Mouse (Mus musculus) forebrain, embryonic 14.5 days (tissue): ENCODE results near the gene Adora1. TPM values are rescaled to one million over a fixed set of nuclear protein-coding genes. Genes with fewer than 3 reads are reported as not detected.
A peak's percentile ranks its signal among the peaks of the same experiment; 100 is the strongest.

Experiments
- ATAC-seq: fragments of 200-750 bp; cut with Nextera tagmentation; 2 replicates; pipeline ENCODE4 v1.8.0; 2017; ENCODE audit warnings: mild to moderate bottlenecking, moderate library complexity
- DNase-seq: peaks from one replicate; pipeline ENCODE4 v3.0.0-alpha.2; 2015; ENCODE audit warnings: low spot score
- H3K27ac ChIP-seq: fragments of 300-500 bp; sonication (generic); 2 replicates; pipeline ENCODE4 v1.5.1; 2014; ENCODE audit warnings: low read depth, mild to moderate bottlenecking, control low read depth, low read length, moderate library complexity
- H3K27me3 ChIP-seq: fragments of 300-500 bp; sonication (generic); replicated peaks from 2 replicates; pipeline ENCODE4 v1.6.1; 2014; ENCODE audit warnings: low read length, control low read depth, mixed read lengths; ENCODE audit not compliant: control insufficient read depth, insufficient read depth
- H3K36me3 ChIP-seq: fragments of 300-500 bp; sonication (generic); 2 replicates; pipeline ENCODE4 v1.6.1; 2014; ENCODE audit warnings: low read length, control low read depth; ENCODE audit not compliant: control insufficient read depth, insufficient read depth
- H3K4me1 ChIP-seq: fragments of 300-500 bp; sonication (generic); 2 replicates; pipeline ENCODE4 v1.6.1; 2014; ENCODE audit warnings: antibody characterized with exemption, low read length, control low read depth; ENCODE audit not compliant: control insufficient read depth, insufficient read depth
- H3K4me2 ChIP-seq: fragments of 300-500 bp; sonication (generic); 2 replicates; pipeline ENCODE4 v1.6.1; 2014; ENCODE audit warnings: mild to moderate bottlenecking, control low read depth, low read length
- H3K4me3 ChIP-seq: fragments of 300-500 bp; sonication (generic); 2 replicates; pipeline ENCODE4 v1.5.1; 2014; ENCODE audit warnings: low read depth, low read length, control low read depth
- H3K9ac ChIP-seq: fragments of 300-500 bp; sonication (generic); 2 replicates; pipeline ENCODE4 v1.6.1; 2014; ENCODE audit warnings: mild to moderate bottlenecking, low read length, control low read depth, moderate library complexity
- H3K9me3 ChIP-seq: fragments of 300-500 bp; sonication (generic); replicated peaks from 2 replicates; pipeline ENCODE4 v1.6.1; 2016; ENCODE audit warnings: low read length, control low read depth, mixed read lengths; ENCODE audit not compliant: control insufficient read depth
- WGBS: fragments of 180-500 bp; shearing (Covaris S2); extraction: QIAGEN DNeasy Blood & Tissue Kit; methylation state at CpG from one replicate; pipeline ENCODE4 v1.1.7; 2014; 5-methylcytosine and 5-hydroxymethylcytosine counted together
- polyA plus RNA-seq: library from polyadenylated mRNA; unstranded; fragments of >200 nt; fragmentation: Nextera tagmentation; extraction: Ambion mirVana; gene quantifications from 2 replicates; pipeline ENCODE4 v1.2.1, GENCODE M21; 2014

The Adora1 gene
- polyA plus RNA-seq, 1 experiment from 2014 or later, result 5.4 TPM

DNA sequence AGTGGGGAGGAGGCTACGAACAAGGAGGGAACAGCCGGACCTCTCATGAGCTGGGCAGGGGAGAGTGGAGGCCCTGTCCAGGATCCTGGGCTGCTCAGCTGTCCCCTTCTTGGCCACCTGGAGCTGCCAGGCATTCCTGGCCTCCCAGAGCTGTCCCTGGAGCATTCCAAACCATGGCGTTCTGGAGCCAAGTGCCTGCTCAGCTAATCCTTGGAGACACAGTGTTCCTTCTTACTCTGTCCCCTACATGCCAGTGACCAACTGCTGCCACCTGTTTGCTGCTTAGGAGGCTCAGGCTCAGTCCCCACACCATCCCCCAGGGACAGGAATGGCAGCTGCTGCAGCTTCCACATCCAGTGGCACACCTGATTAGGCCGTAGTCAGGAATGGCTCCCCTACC is 39.3 kb downstream of the Adora1 start:
- no peak for DNase-seq
- Histone ChIP-seq H3K9me3 (no peaks in the 10 kb centered on the region), H3K27me3 (no peaks in the 10 kb centered on the region), H3K9ac (no peak overlapping the region), H3K4me3 (no peak overlapping the region), H3K4me2 (no peak overlapping the region), H3K27ac (no peak overlapping the region), H3K4me1 (peaks cover 10% of the 10 kb centered on the region; the same call in 1 of the 2 replicates), H3K36me3 (no peaks in the 10 kb centered on the region)
- WGBS, result 59% methylated on average over 4 of the region's 4 CpGs
- peak; percentile 26; the same call in 1 of the 2 replicates for ATAC-seq

DNA sequence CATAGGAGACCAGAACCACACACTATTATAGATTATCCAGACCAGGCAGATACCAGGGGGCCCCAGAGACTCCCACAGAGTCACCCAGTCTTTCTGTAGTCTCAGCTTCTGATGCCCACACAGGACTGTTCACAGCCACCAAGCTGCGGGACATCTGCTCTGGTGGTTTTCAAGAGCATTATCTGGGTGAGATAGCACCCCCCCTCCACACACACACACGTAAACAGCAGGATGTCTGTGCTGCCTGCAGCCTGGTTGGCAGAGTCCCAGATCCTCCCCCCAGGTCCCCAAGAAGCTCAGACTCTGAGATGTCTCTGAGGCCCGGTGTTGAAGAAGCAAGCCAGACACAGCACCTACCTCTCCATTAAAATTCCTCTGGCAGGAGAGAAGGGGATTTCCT is 39.7 kb downstream of the Adora1 start:
- no peaks in the 10 kb centered on the region for H3K36me3 ChIP-seq

DNA sequence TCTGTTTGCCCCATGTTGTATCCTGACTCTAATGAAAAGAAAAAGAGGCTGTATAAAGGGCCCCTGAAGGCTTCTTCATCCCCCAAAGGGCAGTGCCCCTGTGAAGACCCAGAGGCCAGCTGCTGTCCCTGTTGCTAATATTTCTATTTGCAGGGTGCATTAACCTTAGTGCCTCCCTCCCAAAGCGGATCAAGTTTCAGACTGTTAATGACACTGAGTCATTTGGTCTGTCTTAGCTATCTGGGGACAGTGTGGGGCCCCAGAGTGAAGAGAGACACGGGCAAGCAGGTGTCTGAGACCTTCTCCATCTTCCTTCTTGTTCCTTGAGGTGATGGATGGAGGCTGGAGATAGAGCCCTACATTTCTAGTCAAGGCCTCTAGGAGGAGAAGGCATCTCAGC is 40.1 kb downstream of the Adora1 start:
- 62% methylated on average over 2 of the region's 2 CpGs for WGBS
- H3K27me3 ChIP-seq, result no peaks in the 10 kb centered on the region

More for the DNA sequence above, 39.7 kb downstream of the Adora1 start:
- 45% methylated on average over 3 of the region's 3 CpGs for WGBS
- Histone ChIP-seq H3K4me1 (peaks cover 10% of the 10 kb centered on the region; the same call in 1 of the 2 replicates), H3K4me2 (no peak overlapping the region), H3K27ac (no peak overlapping the region), H3K27me3 (no peaks in the 10 kb centered on the region), H3K9me3 (no peaks in the 10 kb centered on the region), H3K4me3 (no peak overlapping the region), H3K9ac (no peak overlapping the region)
- no peak for DNase-seq
- ATAC-seq, result 0 out of 2 replicates have a peak, but pooled peaks have one; percentile 26

DNA sequence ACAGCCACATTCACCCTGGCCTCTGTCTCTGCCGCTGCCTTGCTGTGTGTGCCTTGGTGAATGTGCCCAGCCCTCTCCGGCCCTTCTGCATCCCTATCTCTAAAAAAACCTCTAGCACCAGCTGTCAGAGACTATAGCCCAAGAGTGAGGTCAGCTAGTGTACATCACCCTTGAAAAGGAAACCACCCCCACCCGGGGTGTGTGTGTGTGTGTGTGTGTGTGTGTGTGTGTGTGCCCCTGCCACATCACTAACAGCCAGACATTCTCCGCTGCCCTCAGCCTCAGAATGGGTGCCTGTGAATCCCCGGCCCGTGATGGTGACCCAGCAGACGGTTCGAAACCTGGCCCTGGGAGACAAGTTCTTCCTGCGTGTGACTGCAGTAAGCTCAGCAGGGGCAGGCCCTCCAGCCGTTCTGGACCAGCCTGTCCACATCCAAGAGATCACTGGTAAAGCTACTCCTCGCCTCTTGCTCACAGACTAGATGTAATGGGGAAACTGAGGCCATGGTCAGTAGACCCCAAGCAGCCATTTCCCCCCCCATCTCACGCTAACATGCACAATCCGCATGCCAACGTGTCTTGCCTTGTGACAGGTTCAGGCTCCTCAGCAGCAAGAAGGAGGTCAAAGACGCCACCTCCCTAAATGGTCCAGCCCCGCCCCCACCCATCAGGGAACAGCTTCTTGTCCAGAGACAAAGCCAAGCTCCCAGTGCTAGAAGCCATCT is 40.8 kb downstream of the Adora1 start:
- Histone ChIP-seq H3K9ac (no peak overlapping the region), H3K4me1 (peaks cover 10% of the 10 kb centered on the region; the same call in 1 of the 2 replicates), H3K27ac (no peak overlapping the region), H3K27me3 (no peaks in the 10 kb centered on the region), H3K36me3 (no peaks in the 10 kb centered on the region), H3K4me3 (no peak overlapping the region), H3K4me2 (no peak overlapping the region), H3K9me3 (no peaks in the 10 kb centered on the region)
- 80% methylated on average over 16 of the region's 16 CpGs for WGBS
- DNase-seq, result no peak
- ATAC-seq, result no peak

More for the DNA sequence above, 40.1 kb downstream of the Adora1 start:
- Histone ChIP-seq H3K4me2 (no peak overlapping the region), H3K36me3 (no peaks in the 10 kb centered on the region), H3K4me1 (peaks cover 10% of the 10 kb centered on the region; the same call in 1 of the 2 replicates), H3K9ac (no peak overlapping the region), H3K9me3 (no peaks in the 10 kb centered on the region), H3K4me3 (no peak overlapping the region), H3K27ac (no peak overlapping the region)
- ATAC-seq, result no peak
- DNase-seq, result no peak

DNA sequence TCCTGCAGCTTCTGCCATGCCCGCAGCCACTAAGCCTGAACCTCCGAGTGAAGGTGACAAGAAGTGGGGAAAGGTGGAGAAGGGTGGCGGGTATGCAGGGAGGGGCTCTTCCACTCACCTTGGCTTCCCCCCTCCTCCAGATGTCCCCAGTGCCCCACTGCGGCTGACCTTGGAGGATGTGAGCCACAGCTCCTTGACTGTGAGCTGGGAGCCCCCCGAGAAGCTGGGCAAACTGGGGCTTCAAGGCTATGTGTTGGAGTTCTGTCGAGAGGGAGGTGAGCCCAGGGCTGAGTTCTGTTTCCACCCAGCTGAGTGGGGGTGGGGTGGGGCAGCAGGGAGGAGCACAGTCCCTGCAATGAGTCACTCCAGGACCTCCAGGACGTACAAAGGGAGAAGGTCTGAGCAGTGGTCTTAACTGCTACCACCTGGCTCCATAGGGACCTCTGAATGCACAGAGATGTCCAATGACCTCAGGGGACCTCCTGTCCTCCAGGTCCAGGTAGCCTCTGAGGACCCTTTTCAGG is 41.5 kb downstream of the Adora1 start:
- H3K27ac ChIP-seq, result no peak overlapping the region
- H3K4me2 ChIP-seq, result no peak overlapping the region
- peaks cover 14% of the 10 kb centered on the region for H3K4me1 ChIP-seq
- no peaks in the 10 kb centered on the region for H3K27me3 ChIP-seq
- no peak for DNase-seq
- 72% methylated on average over 7 of the region's 7 CpGs for WGBS
- H3K9me3 ChIP-seq, result no peaks in the 10 kb centered on the region
- no peak for ATAC-seq
- no peak overlapping the region for H3K4me3 ChIP-seq
- no peak overlapping the region for H3K9ac ChIP-seq
- H3K36me3 ChIP-seq, result no peaks in the 10 kb centered on the region

DNA sequence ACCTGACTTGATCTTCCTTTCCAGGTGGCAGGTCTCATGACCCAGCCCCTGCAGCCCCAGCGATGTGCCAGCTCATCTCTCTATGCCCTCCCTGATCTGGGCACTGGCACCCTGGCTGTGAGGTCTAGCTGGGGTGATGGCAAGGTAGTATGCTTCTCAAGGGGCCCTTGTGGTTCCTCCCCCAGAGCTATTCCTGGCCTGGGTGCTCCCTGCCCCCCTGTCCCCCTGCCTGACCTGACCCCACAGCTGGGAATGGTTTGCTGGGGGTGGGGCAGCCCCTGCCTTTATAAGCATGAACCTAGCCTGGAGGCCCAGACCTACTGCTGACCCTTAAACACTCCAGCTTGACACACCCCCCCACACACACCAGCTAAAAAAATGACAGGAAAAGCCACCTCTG is 42.1 kb downstream of the Adora1 start, which contains the start of gene Mybph:
TSS of gene Mybph (plus strand) at position 323 of the 400 bp plus-strand sequence.
- ATAC-seq, result no peak

DNA sequence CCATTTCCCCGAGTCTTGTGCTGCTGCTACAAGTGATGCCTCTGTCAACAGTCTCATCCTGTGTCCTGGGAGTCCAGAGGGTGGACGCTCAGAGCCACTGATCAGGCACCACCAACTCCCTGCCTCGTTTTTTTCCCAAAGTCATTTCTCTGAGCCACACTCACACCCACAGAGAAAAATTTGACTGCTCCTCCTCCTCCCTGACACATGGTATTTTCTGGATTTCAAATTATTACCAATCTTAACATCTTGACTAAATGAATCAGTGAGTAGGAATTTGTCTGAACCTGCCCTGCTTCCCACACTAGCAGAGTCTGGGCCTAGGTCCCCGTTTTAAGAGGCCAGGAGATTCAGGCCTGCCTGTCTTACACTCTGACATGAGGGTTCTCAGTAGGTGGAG is 43.2 kb downstream of the Adora1 start:
- 71% methylated on average over 4 of the region's 4 CpGs for WGBS
- H3K27ac ChIP-seq, result no peak overlapping the region
- no peak overlapping the region for H3K4me3 ChIP-seq
- no peak overlapping the region for H3K9ac ChIP-seq
- no peaks in the 10 kb centered on the region for H3K27me3 ChIP-seq
- H3K4me2 ChIP-seq, result no peak overlapping the region
- no peaks in the 10 kb centered on the region for H3K9me3 ChIP-seq
- DNase-seq (no peak), ATAC-seq (no peak)
- H3K4me1 ChIP-seq, result peaks cover 20% of the 10 kb centered on the region
- H3K36me3 ChIP-seq, result no peaks in the 10 kb centered on the region

More for the DNA sequence above, 42.1 kb downstream of the Adora1 start, which contains the start of gene Mybph:
- Histone ChIP-seq H3K9me3 (no peaks in the 10 kb centered on the region), H3K27ac (no peak within 1 kb of the TSS), H3K4me2 (no peak within 1 kb of the TSS), H3K9ac (no peak within 1 kb of the TSS), H3K4me3 (no peak within 1 kb of the TSS), H3K4me1 (peaks cover 20% of the 10 kb centered on the region), H3K27me3 (no peaks in the 10 kb centered on the region), H3K36me3 (no peaks in the 10 kb centered on the region)
- DNase-seq, result no peak
- 91% methylated on average over 1 of the region's 1 CpGs for WGBS

DNA sequence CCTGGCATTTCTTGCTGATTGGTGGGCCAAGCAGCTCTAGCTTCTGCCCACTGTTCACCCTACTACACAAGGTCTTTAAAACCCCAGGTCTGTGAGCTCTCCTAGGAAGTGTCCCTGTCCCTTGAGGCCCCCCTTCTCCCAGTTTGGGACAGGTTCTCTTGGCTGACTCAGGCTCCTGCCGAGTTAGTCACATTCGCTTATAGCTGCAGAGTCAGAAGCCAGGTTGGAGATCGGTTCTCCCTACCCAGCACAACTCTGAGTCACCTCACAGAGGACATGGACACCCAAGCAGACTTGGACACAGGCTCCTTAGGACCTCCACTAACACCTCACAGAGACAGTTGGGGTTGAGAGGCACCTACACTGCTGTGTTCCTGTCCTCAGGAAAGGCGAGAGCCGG is 44.0 kb downstream of the Adora1 start:
- WGBS, result 91% methylated on average over 5 of the region's 5 CpGs
- no peaks in the 10 kb centered on the region for H3K27me3 ChIP-seq

More for the DNA sequence above, 44.0 kb downstream of the Adora1 start:
- H3K9me3 ChIP-seq, result no peaks in the 10 kb centered on the region
- no peak for ATAC-seq
- no peaks in the 10 kb centered on the region for H3K36me3 ChIP-seq
- no peak for DNase-seq
- no peak overlapping the region for H3K9ac ChIP-seq
- no peak overlapping the region for H3K4me3 ChIP-seq
- no peak overlapping the region for H3K4me2 ChIP-seq
- H3K4me1 ChIP-seq, result peaks cover 20% of the 10 kb centered on the region
- no peak overlapping the region for H3K27ac ChIP-seq
